Mouse (Mus musculus): ENCODE measurements around the gene Vps36.
A peak's percentile ranks its signal among the peaks of the same experiment; 100 is the strongest.

Vps36 gene

GRCm38 (mm10) chr8:22214826-22215225 lies 22.2 kb downstream of the Vps36 start:
- DNase-seq (ENCODE audit: low spot score) = no peak

DNA sequence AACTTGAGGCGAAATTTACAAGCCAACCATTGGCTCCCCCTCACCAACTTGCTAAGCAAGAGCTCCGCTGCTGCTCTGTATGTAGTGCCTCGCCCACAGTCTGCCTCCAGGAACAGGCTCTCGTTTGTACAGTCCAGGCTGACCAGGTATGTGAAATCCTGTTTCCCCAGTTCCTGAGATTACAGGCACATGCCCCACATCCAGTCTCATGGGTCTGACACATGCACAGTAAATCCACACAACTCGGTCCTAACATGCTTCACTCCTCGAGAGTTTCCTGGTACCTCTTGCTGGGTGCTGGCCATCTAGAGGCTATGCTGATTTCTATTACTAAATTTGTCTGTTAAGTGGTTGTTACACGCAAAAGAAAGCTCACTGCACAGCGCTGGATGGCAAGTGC lies 33.8 kb downstream of the Vps36 start:
- DNase-seq (ENCODE audit: low spot score) = no peak

DNA sequence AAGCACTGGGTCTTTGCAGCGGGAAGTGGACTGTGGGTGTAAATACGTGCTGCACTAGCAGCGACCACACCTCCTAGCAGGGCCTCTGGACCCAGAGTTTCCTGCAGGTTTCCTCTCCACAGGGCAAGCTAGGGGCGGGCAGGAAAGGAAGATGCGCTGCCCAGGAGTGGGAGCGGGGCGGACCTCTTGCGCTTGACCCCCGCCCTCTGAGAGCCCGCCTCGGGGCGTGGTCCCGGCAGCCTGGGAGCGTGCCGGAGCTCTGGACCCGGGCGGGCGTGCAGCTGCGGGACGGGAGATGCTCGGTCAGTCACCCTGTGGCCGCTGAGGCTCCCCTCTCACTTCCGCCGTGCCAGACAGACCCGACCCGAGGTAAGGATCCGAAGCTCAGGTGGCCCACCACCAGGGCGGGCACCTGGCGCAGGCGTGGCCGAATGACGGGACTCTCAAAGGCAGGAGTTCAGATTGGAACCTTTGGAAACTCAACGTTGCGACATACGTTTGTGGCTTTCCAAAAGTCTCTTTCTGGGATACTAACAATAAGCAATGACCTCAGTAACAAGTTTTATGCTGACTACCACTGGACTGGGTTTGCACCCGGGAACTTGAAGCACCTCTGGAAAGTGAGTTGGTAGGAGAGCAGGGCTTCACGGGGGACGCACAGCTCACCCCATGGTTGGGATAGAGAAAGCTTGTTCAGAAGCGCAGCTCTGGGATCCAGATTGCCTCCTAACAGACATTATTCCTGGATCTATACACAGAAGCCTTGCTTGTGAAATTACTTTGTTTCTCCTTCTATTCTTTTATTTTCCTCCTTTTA lies 34.7 kb downstream of the Vps36 start, which contains the start of gene Thsd1:
Gene Thsd1 (plus strand): TSS at position 253 of the 817 bp plus-strand sequence.
- peak; percentile 68 for DNase-seq (ENCODE audit: low spot score)

DNA sequence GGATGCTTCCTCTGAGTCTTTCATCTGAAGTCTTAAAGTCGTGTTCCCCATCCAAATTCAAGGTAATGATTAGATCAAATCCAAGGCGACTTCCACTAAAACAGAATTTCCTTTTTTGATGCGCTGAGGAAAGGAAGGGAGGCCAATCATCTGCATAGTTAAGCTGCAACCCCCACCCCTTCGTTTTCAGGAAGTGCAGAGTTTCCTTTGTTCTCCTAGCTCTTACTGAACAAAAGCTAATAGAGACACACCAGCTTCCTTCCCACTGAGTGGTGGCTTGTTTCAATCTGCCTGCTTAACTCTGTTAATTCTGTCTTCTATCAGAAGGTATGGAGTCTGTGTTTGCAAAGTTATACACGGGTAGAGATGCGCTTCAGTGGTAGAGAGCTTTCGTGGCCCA lies 36.0 kb downstream of the Vps36 start:
- peak; percentile 30 for DNase-seq (ENCODE audit: low spot score)

DNA sequence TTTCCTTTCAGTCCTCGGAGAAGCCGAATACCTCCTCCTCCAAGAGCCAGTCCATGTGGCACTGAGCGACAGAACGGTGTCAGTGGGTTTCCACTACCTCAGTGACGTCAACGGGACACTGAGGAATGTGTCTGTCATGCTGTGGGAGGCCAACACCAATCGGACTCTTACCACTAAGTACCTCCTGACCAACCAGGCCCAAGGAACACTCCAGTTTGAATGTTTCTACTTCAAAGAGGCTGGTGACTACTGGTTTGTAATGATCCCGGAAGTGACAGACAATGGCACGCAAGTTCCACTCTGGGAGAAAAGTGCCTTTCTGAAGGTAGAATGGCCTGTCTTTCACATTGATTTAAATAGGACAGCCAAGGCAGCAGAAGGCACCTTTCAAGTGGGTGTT lies 50.4 kb downstream of the Vps36 start:
- DNase-seq (ENCODE audit: low spot score) = no peak

DNA sequence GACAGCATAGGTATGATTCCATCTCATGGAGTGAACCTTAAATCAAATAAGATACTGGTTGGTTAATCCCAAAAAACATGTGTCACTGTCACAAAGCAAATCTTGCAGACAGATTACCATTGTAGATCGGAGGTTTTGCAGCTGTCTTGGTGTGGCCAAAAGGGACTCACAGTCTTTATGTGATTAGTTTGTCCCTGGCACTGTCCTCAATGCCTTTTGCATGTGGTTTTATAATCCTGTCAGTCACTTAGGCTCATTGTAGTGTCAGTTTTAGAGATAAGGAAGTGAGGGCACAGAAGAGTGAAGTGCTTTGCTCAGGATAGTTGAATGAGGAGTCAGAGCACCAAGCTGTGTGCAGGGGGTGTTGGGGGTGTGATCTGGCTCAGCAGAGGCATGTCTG lies 53.1 kb downstream of the Vps36 start:
- DNase-seq (ENCODE audit: low spot score) = no peak

DNA sequence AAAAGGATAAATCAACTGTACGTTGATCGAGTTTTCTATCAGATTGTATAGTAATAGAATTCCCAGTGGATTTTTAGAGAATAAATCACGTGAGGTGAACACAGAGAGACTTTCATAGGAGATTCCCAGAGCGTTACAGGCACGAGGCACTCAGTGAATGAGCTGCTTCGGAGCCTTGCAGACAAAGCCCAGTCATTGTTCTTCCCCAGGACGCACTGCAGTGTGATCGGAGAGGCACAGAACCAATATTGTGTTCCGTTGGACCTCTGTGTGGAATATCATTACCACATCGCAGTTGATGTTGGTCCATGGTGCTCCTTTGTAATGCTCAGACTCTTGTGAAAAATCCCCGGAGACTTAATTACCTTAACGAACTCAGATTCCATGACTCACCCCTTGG lies 55.3 kb downstream of the Vps36 start:
- DNase-seq (ENCODE audit: low spot score) = no peak

DNA sequence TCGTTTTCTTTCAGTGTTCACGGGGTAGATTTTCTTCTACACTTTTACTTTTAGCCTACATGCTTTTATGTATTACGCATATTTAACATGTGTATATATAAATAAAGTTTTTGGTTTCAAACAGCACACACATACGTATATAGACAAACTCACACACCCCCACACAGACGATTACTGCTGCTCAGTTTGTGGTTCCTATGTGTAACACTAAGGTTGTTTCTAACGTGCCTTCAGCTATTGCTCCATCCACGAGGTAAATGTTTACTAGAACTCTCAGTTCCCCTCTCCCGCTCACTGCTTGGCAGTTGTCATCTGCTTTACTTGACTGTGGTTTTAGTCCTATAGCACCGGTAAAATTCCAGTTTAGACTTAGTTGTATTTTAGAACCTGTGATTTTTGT lies 56.5 kb downstream of the Vps36 start:
- DNase-seq (ENCODE audit: low spot score) = no peak

GRCm38 (mm10) chr8:22258946-22259450 lies 66.4 kb downstream of the Vps36 start:
- DNase-seq (ENCODE audit: low spot score) = no peak

DNA sequence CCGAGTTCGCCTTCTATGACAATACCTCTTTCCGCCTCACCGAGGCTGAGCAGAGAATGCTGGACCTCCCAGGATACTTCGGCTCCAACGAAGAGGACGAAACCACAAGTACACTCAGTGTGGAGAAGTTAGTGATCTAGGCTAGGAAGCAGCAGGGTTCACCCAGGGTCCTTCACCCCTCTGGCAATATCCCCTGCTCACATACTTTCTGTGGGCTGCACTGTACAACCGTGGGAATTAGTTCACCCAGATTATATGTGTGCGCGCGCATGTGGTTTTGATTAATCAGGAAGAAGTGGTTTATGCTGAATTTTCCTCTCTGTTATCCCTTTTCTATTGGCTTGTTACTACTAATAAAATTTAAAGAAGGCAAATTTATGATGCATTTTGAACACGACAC lies 66.9 kb downstream of the Vps36 start:
- DNase-seq (ENCODE audit: low spot score) = no peak

DNA sequence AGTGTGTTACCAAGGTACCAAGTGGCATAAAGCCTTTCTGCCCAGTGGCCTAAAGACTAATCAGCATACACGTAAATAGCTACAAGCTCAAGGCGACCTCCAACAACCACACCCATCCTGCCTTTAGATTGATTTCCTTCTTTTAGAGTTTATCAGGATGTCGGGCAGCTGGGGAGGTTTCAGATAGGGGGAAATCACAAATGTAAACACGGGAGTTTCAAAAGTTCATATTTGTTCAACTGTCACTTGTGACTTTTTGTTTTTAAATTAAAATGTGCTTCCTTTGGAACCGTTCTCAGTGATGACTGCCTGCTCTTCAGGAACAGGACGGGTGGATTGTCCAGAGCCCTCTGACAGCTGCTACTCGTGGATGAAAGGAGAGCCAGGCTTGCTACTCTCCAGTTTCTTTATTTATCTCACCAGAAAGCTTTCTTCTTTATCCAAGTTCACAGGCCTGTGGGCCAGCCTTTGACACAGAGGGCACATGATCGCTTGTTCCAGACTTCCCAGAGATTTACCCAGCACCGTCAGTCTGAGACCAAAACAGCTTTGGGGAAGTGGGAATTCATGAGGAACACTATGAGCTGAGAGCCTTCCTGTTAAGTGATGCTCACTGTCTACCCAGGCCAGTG lies 67.6 kb downstream of the Vps36 start:
- no peak for DNase-seq (ENCODE audit: low spot score)

- no peak for DNase-seq (ENCODE audit: low spot score)
Measured at GRCm38 (mm10) chr8:22262267-22262666, 69.7 kb downstream of the Vps36 start.

DNA sequence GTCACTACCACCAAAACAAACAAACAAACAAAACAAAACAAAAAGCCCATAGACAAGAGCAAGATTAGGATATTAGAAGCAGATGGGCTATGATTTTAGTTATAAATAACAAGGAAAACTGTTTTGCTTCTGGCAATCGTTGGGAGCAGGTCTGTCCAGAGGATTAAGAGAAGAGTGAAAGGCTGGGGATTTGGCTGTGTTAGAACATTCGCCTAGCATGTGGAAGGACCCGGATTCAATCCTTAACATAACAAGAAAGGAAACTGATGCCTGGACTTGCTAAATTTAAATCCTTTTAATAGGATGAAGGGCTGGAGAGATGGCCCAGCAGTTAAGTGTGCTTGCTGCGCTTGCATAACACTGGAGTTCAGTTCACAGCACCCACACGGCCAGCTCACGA lies 71.7 kb downstream of the Vps36 start:
- no peak for DNase-seq (ENCODE audit: low spot score)

DNA sequence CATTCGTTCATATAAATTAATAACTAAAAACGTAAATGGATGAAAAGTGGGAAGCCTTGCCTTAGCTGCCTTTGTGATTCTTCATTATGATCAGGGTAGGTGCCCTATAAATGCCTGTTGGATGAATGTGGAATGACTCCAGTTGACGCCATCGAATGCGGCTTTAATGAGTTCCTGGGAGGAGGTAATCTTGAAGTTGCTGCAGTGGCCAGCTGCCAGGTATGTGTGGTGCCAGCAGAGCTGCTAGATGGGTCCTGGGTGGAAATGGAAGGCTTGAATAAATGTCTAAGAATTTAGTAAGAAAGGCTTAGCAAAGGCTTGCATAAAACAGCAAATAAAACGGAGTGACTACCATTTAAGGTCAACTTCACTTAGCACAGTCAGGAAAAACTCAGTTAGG lies 72.2 kb downstream of the Vps36 start:
- DNase-seq (ENCODE audit: low spot score) = no peak

DNA sequence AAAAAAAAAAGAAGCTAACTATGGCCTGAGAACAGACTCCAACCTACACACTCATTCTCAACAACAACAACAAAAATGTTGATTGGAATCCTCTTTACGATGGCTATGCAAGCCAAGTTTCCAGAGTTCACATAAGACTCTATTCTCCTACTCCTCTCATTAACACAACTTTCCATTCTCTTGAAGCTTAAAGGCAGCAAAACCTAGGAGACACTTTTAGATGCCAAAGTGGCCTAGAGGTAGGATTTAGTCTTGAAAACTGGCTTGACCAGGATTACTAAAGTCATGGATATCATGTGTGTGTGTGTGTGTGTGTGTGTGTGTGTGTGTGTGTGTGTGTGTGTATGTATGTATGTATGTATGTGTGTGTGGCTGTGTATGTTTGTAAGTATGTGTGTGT lies 72.6 kb downstream of the Vps36 start:
- no peak for DNase-seq (ENCODE audit: low spot score)

DNA sequence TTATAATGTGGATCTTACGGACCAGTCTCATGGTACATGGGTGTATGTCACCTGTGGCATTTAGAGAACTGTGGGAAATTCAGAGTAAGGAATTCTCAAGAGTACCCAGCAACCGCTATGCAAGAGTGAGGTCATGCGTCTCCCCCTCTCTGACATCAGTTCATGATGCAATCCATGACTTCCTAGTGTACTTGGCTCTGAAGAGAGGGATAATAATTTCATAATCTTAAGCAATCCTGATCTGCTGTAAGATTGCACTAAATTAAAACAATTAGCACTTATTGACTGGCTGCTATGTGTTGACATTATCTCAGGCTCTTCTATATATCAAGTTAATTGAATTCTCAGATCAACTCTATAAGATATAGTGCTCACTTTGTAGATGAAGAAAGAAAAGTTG lies 74.2 kb downstream of the Vps36 start:
- DNase-seq (ENCODE audit: low spot score) = no peak
